Mouse (Mus musculus) gastrocnemius, postnatal 14 days (tissue): ENCODE results near the gene Cib4. TPM values are rescaled to one million over a fixed set of nuclear protein-coding genes. Genes with fewer than 3 reads are reported as not detected.

Source experiments
- DNase-seq: peaks from one replicate; pipeline ENCODE4 v3.0.0; 2021; ENCODE audit warnings: mixed read lengths
- intact Hi-C: fragments of 180-260 bp; cut with DNase I; formaldehyde crosslinking; loops from one replicate; pipeline ENCODE4 v1.15.1; 2025; ENCODE audit warnings: low total_unique reads
- long read RNA-seq, 2 experiments: library from polyadenylated mRNA; stranded (forward); transcript quantifications; one replicate each; pipeline ENCODE4 v2.0.0; 2021
- total RNA-seq, 2 experiments: library from RNA; stranded (reverse); gene quantifications; 2 replicates each; pipeline ENCODE4 v1.2.3; 2021

Cib4 gene
- total RNA-seq: not detected
- long read RNA-seq, experiment 1: 0 reads
- long read RNA-seq, experiment 2: 0 reads

DNA sequence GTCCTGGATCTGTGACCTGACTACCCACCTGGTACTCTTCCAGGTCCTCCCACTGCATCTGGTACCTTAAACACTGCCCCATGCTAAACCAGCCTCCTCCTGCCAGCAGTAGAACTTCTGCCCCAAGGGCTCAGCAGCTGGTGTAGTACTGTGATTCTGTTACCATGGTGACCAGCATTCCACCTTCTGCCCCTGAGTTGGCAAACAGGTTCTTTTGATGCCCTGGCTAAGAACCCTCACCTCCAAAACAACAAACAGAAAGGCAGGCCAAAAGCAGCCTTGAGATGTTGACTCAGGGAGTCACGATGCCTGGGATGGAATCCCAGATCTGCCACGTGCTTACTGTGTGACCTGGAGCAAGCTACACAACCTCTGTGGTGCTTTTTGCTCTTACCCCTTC, at the start of gene Cib4:
Cib4 (minus strand) TSS at position 139 of the 400 bp plus-strand sequence.
- no peak for DNase-seq
- intact Hi-C loops: no loop called here

DNA sequence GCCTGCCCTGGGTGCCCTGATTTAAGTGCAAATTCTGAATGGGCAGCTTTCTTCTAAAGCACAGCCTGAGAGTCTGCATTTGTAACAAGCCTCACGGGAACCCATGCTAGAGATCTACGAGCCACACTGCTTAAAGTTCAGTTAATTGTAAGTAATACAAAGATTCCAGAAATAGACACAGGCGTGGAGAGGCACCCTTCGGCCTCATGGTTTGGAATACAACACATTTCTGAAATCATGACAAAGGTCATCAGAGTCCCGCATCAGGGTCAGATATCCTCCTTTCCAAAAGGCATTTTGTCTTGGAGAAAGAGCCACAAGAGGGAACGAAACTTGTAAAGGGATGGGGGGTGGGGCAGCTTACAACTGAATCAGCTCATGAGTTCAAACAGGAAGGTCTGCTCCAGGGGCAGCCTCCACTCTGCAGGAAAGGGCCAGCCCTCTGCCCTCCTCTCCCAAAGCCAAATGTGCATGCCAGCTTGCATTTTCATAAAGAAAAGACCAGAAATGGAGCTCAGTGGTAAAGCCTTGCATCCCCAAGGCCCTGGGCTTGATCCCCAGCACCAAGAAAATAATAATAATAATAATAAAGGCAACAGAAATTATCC, 49.4 kb upstream of the Cib4 start:
- intact Hi-C loops: no loop called here
- DNase-seq: no peak

DNA sequence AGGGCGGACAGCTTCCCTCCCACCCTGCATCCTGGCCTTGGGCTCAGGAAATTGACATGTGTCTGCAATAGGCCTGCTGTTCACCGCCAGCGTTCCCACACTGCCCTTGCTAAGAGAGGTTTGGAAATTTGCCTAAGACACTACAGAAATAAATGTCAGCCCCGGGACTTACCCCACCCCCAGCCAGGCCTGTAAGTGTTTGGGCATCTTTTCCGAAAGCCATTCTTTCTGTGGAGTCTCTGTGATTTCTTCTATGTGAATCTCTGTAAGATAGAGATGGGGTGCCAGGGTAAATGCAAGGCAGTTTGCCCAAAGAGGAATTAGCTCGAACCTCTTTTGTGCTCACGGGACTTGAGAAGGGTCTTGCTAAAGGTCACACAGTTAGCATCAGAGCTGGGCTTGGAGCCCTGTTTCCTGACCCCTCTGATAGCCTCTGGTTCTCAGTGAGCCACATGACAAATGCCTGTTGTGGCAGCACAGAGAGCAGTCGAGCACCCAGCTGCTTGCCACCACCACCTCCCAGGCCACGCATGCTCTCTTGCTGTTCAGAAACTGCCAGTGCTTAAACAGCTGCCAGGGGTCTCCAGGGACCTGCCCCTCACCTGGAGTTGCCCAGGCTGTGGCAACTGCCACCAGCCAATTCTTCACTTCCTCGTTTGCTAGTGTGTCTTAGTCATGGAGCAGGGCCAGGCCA, 48.3 kb upstream of the Cib4 start:
- no peak for DNase-seq

DNA sequence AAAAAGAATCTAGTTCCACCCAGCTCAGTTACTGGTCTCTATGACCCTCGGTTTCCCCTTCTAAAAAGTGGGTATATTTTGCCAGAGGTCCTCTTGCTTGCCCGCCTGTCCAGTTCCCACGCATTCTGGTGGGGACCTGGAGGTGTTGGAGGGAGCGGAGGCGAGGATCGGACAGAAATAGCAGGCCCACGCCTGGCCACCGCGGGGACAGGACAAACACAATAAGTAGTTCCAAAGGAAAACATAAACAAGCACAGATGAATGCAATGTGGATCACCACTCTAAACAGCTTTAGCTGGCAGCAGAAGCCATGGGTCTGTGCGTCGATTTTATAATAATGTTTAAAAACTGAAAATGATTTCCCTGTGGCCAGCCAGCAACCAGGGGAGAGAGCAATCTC, 47.7 kb upstream of the Cib4 start:
- no peak for DNase-seq
- intact Hi-C loops: no loop called here

More for the DNA sequence above, 48.3 kb upstream of the Cib4 start:
- intact Hi-C loops: no loop called here

DNA sequence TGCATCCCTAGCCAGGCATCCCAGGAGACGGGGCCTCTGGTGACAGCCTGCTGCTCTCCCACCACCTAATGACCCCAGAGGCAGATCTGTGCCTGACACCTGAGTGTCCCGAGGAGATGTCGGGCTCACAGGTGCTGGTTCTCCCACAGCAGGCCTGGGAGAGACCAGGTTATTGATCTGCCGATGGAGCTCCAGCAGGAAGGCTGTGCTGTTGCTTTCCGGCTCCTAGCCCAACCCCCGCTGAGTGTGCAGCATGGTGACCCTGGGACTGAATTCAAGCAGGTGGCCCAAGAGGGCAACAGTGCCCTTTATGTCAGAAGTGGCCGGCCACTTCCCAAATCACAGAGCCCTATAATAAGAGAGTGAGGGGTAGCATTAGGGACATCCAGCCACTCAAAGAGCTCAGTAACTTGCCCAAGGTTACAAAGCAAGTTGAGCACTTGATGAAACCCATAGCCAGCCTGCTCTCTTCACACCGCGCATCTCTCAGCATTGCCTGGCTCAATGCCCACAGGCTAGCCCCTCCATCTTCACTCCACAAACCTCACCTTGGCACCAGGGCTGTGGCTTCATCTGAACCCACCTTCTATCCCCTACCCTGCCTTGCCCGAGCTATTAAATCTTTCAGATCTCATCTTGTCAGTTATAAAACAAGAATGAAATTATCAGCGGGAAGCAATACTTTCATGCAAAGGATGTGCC, 46.8 kb upstream of the Cib4 start:
- DNase-seq: no peak
- intact Hi-C loops: no loop called here

DNA sequence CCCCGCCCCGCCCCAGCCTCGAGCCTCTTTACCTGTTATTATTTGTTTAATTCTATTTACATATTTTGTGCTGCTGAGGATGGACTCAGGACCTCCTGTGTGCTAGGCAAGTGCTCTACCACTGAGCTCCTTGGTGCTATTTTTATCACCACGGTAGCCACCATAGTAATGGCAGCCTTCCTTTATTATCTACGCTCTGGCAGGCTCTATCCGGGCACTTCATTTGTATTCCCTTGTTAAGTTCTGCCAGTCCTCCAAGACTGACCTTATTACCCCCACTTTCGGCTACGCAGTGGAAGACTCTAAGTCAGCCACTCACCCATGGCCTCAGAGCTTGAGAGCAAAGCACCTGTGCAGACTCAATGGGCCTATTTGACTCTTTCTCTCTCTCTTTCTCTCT, 46.1 kb upstream of the Cib4 start:
- intact Hi-C loops: no loop called here
- no peak for DNase-seq

DNA sequence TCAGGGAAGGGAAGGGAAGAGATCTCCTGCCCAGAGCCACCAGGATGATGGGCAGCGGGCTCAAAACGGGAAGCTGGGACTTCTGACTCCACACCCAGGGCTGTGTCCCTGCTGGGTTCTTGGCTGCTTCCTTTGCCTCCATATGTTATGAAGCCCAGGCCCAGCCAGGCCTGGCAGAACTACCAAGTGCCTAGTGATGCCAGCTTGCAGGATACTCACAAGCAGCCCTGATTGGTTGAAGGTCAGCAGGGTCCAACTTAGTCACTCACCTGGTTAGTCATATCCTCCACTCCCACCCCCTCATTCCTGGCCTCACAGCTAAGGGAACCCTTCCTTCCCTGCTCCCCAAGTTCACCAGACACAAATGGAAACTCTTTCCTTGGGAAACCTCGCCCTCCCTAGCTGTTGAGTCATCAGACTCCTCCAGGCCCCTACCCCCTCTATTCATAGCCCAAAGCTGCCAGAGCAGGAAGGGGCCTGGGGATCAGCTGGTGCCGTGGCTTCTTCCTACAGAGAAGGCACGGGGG, 45.6 kb upstream of the Cib4 start:
- no peak for DNase-seq
- intact Hi-C loops: no loop called here

DNA sequence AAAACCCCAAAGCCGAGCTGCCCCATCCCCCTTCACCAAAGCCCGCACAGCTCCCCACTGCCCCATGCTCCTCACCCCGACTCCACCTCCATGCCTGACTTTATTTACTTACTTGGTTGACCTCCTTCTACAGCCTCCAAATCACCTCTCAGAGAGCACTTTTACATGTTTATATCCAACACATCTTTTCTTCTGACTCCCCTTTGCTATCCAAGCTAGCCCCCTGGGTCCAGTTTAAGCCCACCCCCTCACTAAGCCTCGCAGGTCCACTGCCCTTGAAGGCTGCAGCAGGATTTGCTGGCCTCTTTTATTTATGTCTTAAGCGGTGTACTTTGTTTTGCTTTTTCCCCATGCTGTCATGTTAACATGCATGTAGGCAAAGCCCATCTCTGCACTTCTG, 44.6 kb upstream of the Cib4 start:
- no peak for DNase-seq
- intact Hi-C loops: no loop called here

DNA sequence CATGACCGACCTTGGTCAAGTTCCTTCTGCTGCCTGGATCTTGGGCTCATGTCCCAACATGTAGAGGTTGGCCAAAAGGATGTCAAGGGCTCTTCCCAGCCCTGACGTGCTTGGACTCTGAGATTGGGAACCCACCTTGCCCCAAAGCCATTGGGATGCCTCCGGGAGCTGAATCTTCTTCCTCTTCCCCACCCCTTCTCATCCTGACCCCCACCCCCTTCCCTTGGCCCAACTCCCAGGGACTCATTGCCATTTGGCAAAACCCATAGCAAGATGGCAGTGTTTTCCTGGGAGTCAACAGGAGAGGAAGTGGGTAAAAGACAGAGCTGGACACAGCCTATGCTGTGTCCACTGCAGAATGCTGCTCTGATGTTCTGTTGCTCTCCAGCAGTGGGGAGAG, 43.9 kb upstream of the Cib4 start:
- DNase-seq: no peak
- intact Hi-C loops: no loop called here

DNA sequence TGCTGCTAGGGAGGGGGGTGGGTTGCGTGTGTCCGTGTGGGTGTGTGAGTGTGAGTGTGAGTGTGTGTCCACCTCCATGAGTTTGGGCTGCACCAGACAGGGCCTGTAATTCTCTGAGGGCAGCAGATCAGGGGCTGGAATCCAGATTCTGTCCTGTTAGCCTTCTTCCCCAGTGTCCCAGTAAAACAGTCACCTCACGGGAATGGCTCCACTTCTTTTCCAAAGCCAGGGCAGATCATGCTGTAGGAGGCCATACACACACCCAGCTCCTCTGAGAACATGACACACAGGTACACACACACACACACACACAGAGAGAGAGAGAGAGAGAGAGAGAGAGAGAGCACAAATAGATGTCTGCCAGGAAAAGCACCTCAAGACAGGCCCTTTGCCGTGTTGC, 43.4 kb upstream of the Cib4 start:
- intact Hi-C loops: no loop called here

DNA sequence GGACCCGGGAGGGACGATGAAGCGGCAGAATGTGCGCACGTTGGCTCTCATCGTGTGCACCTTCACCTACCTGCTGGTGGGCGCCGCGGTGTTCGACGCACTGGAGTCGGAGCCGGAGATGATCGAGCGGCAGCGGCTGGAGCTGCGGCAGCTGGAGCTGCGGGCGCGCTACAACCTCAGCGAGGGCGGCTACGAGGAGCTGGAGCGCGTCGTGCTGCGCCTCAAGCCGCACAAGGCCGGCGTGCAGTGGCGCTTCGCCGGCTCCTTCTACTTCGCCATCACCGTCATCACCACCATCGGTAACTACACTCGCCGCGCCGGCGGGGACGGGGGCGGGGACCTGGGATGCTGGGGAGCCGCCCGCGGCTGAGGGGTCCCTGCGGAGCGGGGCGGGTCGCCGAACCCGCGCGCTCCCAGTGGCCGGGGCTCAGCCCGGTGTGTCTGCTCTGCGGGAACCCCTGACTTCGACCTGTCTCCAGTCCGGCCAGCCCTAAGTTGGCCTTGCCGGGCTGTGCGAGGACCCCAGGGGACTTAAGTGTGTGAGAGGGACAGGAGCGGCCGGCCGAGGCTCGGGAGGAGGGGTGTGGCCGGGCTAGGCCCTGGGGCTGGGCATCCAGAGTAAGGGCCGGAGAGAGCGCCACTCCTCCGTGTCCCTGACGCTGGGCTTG, 42.8 kb upstream of the Cib4 start:
- intact Hi-C loops: no loop called here
- no peak for DNase-seq

More for the DNA sequence above, 43.4 kb upstream of the Cib4 start:
- DNase-seq: no peak

DNA sequence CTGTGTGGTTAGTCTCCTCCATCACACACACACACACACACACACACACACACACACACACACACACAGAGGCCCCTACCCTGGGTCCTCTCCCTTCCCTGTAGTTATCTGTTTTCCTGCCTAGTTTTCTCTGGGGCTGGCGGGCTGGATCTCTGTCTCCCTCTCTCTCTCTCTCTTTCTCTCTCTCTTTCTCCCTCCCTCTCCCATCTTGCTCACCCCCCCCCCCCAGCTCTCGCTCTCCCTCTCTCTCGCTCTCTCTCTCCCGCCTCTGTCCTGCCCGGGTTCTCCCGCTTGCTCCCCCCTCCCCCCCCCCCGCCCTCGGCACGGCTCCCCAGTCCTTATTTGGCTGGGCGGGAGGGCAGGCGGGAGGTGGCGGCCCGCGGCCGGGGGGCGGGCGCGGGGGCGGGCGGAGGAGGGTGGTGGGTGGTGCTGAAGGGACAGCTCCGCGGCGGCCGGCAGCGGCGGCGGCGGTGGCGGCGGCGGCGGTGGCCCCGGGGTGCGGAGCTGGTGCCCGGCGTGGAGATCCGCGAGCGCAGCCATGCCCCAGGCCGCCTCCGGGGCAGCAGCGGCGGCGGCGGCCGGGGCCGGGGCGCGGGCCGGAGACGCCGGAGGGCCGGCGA, 42.2 kb upstream of the Cib4 start, which contains the start of gene Kcnk3:
Kcnk3 (plus strand) TSS at position 490 of the 620 bp plus-strand sequence.
- intact Hi-C loops: no loop called here
- DNase-seq: peak; percentile 79

DNA sequence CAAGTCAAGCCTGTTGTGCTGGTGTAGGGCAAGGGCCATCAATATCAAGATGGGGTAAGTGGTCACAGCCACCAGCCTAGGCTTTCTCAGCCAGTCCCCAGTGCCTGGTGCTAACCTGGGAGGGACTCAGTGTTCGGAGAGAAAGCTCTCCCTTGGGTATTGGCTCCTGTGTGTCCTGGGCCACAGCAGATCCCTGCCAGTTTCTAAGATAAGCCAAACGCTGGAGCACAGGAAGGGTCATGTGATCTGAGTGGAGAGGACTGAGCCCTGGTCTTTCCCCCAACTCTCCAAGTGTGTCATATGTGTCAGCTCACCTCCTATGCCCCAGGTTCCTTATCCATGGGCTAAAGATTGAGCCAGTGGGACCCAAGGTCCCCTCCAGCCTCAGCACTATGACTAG, 41.5 kb upstream of the Cib4 start:
- intact Hi-C loops: no loop called here
- DNase-seq: no peak

DNA sequence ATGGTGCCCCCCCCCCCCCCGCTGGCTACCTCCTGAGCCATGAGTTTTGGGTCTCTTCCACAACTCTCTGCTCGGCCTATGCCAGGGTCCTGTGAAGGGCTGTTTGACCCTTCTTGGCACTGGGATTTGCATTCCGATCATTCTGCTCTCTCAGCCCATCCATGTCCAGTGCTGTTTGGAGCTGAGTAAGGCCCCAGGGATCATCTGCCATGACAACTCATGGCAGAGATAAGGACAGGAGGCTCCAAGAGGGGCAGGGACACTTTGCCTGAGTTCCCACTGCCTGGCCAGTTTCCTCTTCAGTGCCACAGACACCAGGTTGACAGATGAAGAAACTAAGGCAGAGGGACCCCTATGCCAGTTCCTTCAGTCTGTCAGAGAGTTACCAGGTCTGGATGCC, 41.0 kb upstream of the Cib4 start:
- intact Hi-C loops: no loop called here
- no peak for DNase-seq

DNA sequence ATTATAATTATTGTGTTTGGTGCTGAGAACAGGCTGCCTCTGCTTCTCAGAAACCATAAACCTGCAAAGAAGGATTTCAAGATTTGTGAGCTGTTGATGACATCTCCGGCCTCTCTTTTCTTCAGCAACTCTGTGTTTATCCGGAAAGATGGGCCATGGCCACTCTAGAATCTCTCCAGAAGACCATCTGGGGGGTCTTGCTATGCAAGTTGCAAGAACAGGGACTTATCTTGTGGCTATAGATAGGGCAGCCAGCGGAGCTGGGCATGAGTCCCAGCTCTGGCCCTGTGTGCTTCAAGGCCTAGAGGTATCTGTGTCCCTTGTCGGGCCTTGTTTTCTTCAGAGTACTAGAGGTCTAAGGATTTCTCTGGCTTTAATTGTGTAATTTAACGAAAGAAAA, 36.4 kb upstream of the Cib4 start:
- DNase-seq: no peak
- intact Hi-C loops: no loop called here

DNA sequence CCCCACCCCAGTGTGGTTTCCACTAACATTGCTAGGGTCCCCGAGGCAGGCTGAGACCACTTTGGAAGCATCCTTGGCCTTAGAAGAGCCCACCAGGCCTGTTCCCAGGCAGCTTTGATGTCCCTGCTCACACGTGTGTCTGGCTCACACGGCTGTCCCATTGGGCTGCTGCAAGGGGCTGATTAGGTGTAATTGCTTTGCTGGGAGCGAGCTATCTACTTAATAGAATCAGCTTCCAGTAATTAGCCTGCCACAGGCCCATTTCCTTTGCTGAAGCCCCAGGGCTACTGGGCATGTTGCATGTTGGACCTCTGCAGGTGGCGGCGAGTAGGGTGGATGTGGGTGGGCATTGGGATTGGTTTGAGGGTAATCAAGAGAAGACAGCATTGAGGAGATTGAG, 35.1 kb upstream of the Cib4 start:
- intact Hi-C loops: no loop called here
- DNase-seq: no peak

DNA sequence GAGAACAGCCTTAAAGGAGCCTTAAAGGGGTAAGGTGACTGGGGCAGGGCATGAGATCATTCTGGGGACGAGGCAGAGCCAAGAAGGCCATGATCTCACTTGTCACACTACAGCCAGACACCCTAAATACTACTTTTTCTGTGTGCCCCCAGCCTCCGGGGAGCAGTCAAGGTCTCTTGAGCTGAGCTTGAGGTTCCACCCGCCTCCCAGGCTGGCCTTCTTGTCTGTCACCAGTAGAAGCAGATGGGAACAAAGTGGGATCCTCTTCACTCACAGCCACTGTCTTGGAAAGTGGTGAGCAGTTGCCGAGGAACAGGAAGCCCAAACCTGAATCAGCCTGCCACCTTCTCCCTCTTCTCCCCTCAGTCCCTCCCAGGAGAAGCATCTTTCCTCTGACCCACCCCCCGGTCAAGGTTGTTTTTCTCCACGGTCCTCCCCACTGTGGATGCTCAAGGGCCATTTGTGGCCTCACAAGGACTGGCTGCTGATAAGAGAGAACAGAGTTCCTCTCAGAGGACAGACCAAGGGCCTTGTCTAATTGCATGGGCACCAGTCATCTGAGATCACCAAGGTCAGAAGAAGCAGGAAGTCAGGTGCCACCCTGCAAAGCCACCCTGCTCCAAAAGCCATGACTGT, 32.9 kb upstream of the Cib4 start:
- DNase-seq: no peak
- intact Hi-C loops: no loop called here

DNA sequence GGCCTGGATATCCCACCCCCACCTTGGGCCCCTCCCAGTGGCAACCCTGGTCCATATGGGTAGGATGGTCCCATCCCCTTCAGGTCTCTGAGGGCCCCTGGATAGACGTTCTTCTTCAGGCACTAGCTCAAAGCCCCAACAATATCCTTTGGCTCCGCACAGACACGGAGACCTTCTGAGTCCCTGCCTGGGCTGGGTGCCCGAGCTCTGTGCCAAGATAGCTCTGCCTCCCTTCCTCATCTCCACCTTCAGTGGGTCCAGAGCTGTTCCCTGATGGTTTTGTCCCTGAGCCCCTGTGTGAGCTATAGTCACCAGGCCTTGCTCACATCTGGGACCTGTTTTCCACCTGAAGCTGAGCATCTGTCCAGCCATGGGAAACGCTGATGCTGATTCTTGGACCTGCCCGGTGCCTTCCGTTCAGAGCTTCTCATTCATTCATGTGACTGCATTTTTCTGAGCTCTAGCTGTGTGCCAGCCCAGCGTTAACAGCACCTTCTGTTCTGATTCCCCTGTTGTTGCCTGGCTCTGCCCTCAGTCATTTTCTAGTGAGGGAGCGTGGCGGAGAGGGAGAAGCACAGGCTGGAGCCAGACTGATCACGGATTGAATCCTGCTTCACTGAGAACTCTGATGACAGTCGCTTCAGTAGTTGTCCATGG, 32.1 kb upstream of the Cib4 start:
- intact Hi-C loops: no loop called here
- no peak for DNase-seq

DNA sequence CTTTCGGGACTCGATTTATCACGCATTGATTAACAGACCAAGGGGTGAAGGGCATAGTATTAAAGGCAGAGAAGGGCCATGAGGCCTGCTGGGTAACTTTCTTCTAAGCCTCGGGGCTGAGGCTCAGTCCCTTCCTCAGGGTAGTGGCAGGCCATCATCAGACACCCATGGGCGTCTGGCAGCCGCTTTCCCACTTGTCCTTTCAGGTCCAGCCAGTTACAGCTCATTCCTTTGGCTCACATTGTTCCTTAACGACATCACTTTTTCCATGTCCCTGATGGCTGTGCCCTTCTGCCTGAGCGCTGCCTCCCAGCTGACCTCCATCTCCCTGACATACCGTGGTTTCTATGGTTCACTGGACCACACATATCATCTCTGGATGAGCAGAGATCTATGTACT, 31.6 kb upstream of the Cib4 start:
- no peak for DNase-seq
- intact Hi-C loops: no loop called here
